Mouse (Mus musculus) neural tube, embryonic 12.5 days (tissue): ENCODE measurements around the gene Nfia. TPM values are rescaled to one million over a fixed set of nuclear protein-coding genes. Genes with fewer than 3 reads are reported as not detected.
A peak's percentile ranks its signal among the peaks of the same experiment; 100 is the strongest.

Source experiments
- ATAC-seq: fragments of 200-750 bp; cut with Nextera tagmentation; 2 replicates; pipeline ENCODE4 v1.8.0; 2017; ENCODE audit warnings: low read depth, mild to moderate bottlenecking, moderate TSS enrichment, moderate library complexity; ENCODE audit not compliant: low FRiP score
- H3K27ac ChIP-seq: fragments of 300-500 bp; sonication (generic); 2 replicates; pipeline ENCODE4 v1.5.1; 2016
- H3K27me3 ChIP-seq: fragments of 300-500 bp; sonication (generic); replicated peaks from 2 replicates; pipeline ENCODE4 v1.6.1; 2016; ENCODE audit warnings: mild to moderate bottlenecking
- H3K36me3 ChIP-seq: fragments of 300-500 bp; sonication (generic); 2 replicates; pipeline ENCODE4 v1.6.1; 2016; ENCODE audit warnings: mild to moderate bottlenecking
- H3K4me1 ChIP-seq: fragments of 300-500 bp; sonication (generic); 2 replicates; pipeline ENCODE4 v1.6.1; 2016
- H3K4me2 ChIP-seq: fragments of 300-500 bp; sonication (generic); replicated peaks from 2 replicates; pipeline ENCODE4 v1.6.1; 2016; ENCODE audit warnings: mild to moderate bottlenecking
- H3K4me3 ChIP-seq: fragments of 300-500 bp; sonication (generic); 2 replicates; pipeline ENCODE4 v1.5.1; 2016
- H3K9ac ChIP-seq: fragments of 300-500 bp; sonication (generic); 2 replicates; pipeline ENCODE4 v1.6.1; 2016; ENCODE audit warnings: mild to moderate bottlenecking
- H3K9me3 ChIP-seq: fragments of 300-500 bp; sonication (generic); 2 replicates; pipeline ENCODE4 v1.6.1; 2016; ENCODE audit warnings: mild to moderate bottlenecking
- WGBS: fragments of 180-500 bp; shearing (Covaris S2); methylation state at CpG from one replicate; pipeline ENCODE4 v1.1.7; 2016; 5-methylcytosine and 5-hydroxymethylcytosine counted together
- polyA plus RNA-seq: library from polyadenylated mRNA; unstranded; fragments of >200 nt; fragmentation: Nextera tagmentation; extraction: Ambion mirVana; gene quantifications from 2 replicates; pipeline ENCODE4 v1.2.1, GENCODE M21; 2016

The Nfia gene
- polyA plus RNA-seq, 1 experiment from 2014 or later: 42.4 TPM

DNA sequence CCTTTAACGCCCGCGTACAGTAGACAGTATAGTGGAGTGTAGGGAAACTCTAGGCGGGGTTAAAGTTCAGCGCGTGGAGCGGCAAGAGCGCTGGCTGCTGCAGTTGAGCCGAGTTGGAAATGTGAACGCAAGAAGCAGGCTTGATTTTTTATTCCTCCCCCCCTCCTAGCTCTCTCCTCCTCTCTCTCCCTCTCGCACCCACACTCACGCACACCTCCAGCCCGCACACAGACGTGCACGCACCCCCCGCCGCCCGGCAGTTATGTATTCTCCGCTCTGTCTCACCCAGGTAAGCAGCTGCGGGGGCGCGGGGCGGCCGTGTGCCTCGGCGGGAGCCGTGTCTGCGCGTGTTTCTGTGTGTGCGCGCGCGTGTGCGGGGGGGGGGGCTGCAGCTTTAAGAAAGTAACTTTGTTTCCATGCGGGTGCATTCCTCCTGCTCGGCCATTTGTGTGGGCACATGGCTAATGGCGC is 5.2 kb downstream of the Nfia start, which contains the start of gene E130114P18Rik:
Gene E130114P18Rik (minus strand): TSS at position 373 of the 471 bp plus-strand sequence.
- WGBS: under 1% methylated on average over 37 of the region's 37 CpGs

DNA sequence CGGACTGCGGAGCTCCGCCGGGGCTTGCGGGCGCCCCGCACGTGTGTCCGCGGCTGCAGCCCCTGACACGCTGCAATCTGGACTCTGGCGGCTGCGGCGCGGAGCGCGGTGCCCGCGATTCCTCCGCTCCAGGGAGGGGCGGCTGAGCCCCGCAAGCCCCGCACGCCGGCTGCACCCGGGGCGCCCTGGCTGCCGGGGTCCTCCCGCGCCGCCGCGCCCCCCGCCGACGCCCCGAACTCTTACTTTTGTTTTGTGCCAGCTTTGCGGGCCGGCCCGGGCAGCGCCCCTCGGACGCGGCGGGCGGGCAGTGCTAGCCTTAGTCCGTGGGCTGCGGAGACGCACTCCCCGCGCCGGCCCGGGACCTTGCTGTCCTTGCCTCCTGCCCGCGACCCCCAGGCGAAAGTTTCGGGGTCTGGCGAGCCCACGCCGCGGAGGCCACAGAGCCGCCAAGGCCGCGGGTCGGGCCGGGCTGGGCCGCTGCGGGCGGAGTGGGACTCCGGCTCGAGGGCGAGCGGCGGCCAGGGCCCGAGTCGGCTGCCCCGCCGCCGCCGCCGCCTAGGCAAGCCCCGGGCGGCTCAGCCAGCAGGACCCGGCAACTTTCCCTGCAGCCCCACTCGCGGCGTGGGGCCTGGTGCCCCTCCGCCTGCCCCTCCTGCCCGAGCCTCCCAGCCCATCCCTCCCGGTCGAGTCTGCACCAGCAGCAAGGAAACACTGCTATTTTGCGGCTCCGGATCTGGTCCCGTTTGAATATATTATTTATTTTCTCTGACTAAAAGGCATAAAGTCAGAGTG is 5.9 kb downstream of the Nfia start:
- Histone ChIP-seq H3K9me3 (no peaks in the 10 kb centered on the region), H3K27ac (peak overlapping the region; percentile 84), H3K36me3 (peaks cover 9% of the 10 kb centered on the region), H3K27me3 (0 out of 2 replicates have a peak, but pooled peaks cover 2% of the 10 kb centered on the region), H3K9ac (peak overlapping the region; percentile 99), H3K4me3 (peak overlapping the region; percentile 98), H3K4me1 (peaks cover 13% of the 10 kb centered on the region; the same call in 1 of the 2 replicates), H3K4me2 (peak overlapping the region; percentile 80)
- under 1% methylated on average over 93 of the region's 94 CpGs for WGBS
- ATAC-seq: peak; percentile 5; the same call in 1 of the 2 replicates

More for the DNA sequence above, 5.2 kb downstream of the Nfia start, which contains the start of gene E130114P18Rik:
- peaks cover 2% of the 10 kb centered on the region for H3K36me3 ChIP-seq
- peak within 1 kb of the TSS; percentile 84 for H3K27ac ChIP-seq
- 0 out of 2 replicates have a peak, but pooled peaks cover 2% of the 10 kb centered on the region for H3K27me3 ChIP-seq
- peak within 1 kb of the TSS; percentile 80 for H3K4me2 ChIP-seq
- peak within 1 kb of the TSS; percentile 98 for H3K4me3 ChIP-seq
- ATAC-seq: peak; percentile 81
- H3K9me3 ChIP-seq: no peaks in the 10 kb centered on the region
- H3K9ac ChIP-seq: peak within 1 kb of the TSS; percentile 99
- peaks cover 13% of the 10 kb centered on the region; the same call in 1 of the 2 replicates for H3K4me1 ChIP-seq

DNA sequence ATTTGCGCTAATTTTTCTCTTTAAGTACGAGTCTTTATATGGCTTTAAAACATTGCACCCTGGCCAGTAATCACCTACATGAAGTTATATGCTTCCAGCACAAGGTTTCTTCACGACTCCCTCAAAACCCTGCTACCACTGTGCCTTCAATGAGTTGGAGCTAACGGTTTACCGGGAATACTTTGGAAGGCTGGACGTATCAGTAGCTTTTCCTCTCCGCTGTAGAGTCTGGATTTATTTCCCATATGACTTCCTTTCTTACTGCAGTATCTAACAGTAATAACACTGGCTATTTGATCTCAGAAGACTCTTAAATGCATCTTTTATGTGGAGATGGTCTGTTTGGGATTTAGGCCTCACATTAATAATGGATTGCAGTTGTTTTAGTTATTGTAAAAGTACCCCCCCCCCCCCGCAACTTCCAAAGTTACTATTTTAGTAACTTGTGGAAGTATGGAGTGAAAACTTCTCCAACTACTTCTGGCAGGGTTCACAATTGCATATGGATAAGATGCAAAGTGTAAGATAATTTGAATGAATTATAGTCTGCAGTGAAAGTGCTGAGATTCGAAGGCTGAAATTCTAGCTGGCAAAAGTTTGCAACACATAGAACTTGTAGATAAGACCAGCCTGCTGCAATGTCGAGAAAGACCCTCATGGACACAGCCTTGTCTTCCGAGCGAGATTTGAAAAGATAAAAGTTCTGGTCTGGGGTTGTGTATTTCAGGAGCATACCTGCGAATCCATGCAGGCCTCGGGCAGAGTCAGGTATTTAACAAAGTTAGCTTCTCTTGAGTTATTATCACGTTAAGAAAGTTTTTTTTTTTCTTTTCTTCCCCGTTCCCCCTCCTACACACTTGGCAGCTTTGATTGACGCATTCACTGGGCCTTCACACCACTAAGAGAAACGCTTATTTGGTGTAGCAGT is 6.7 kb downstream of the Nfia start:
- 0 out of 2 replicates have a peak, but pooled peaks cover 2% of the 10 kb centered on the region for H3K27me3 ChIP-seq
- H3K4me3 ChIP-seq: peak overlapping the region; percentile 98
- H3K36me3 ChIP-seq: peaks cover 16% of the 10 kb centered on the region
- H3K4me1 ChIP-seq: peaks cover 13% of the 10 kb centered on the region; the same call in 1 of the 2 replicates
- no peak for ATAC-seq
- H3K9me3 ChIP-seq: no peaks in the 10 kb centered on the region
- peak overlapping the region; percentile 80 for H3K4me2 ChIP-seq
- 4% methylated on average over 18 of the region's 18 CpGs for WGBS
- H3K27ac ChIP-seq: peak overlapping the region; percentile 84
- H3K9ac ChIP-seq: peak overlapping the region; percentile 99

DNA sequence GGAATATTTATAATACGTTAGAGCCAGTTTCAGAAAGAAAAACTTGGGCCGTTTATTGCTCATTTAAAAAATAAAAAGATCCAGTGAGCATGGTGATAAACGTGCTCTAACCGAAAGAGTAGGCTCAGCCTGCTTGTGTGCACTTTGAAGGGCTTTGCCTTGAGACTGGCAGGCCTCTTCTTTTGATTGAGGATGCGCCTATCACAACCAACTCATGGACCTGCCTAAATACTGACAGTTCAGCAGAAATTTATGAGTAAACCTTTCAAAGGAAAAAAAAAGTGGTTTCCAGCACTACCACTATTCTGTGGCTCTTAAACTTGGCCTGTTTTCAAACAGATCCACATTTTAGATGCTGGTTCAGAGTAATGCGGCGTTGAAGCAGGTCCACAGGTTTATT is 7.5 kb downstream of the Nfia start:
- H3K36me3 ChIP-seq: peaks cover 16% of the 10 kb centered on the region
- H3K27me3 ChIP-seq: 0 out of 2 replicates have a peak, but pooled peaks cover 2% of the 10 kb centered on the region
- H3K4me2 ChIP-seq: peak overlapping the region; percentile 80
- H3K9ac ChIP-seq: peak overlapping the region; percentile 99; the same call in 1 of the 2 replicates
- ATAC-seq: no peak
- no peaks in the 10 kb centered on the region for H3K9me3 ChIP-seq
- 24% methylated on average over 7 of the region's 7 CpGs for WGBS
- no peak overlapping the region for H3K27ac ChIP-seq
- peaks cover 13% of the 10 kb centered on the region; the same call in 1 of the 2 replicates for H3K4me1 ChIP-seq
- peak overlapping the region; percentile 98; the same call in 1 of the 2 replicates for H3K4me3 ChIP-seq

DNA sequence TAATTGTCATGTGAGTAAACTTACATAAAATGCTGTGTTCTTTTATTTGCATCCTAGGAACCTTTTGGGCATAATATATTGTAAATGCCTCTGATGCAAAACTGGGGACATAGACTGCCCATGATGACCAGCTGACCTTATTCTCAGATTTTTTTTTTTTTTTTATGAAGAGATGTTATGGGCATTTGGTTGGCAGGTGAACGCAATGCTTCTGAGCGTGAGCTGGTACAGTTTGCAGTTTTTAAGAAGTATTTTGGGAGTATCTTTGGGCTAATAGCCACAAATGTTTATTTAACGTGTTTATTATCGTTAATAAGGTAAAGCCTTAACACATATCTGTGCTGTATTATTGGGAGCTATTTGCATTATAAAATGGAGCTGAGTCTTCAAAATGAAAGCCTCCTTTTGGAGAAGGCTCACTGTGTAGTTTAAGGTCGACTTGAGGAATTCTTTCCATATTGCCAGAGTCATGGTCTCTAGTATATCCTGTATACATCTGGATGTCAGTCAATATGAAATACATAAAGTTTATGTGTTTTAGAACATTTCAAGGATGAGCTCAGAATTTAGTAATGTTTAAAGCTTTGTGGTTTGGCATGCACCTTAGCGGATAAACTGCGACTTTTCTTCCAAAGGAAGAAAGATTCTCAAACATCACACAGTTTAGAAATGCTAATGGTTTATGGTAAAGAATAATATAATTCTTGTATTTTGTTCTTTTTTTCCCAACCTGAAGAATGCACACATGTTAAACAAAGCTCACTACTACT is 8.3 kb downstream of the Nfia start:
- Histone ChIP-seq H3K4me1 (peaks cover 10% of the 10 kb centered on the region; the same call in 1 of the 2 replicates), H3K9ac (no peak overlapping the region), H3K4me2 (peak overlapping the region; percentile 80), H3K27ac (no peak overlapping the region), H3K4me3 (no peak overlapping the region), H3K9me3 (no peaks in the 10 kb centered on the region), H3K27me3 (no peaks in the 10 kb centered on the region), H3K36me3 (peaks cover 16% of the 10 kb centered on the region)
- no peak for ATAC-seq
- WGBS: 74% methylated on average over 7 of the region's 7 CpGs

DNA sequence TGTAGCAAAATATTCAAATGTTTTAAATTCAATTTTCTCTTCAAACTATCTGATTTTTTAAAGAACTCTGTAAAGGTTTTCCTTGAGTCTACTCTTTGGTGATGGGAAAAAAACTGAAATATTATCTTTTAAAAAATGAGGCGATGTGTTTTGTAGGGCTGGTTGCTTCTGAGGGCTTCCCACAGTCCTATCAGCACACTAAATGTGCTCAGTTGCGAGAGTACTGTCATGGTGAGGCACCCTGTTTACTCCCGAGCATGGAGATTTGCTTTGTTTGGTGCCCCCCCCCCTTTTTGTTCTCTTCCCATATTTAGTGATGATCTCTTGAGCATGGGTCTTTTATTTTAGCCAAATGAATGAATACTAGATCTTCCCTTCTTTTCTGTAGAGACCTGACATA is 9.5 kb downstream of the Nfia start:
- ATAC-seq: no peak
- no peaks in the 10 kb centered on the region for H3K27me3 ChIP-seq
- no peak overlapping the region for H3K27ac ChIP-seq
- no peak overlapping the region for H3K9ac ChIP-seq
- H3K4me1 ChIP-seq: no peaks in the 10 kb centered on the region
- 86% methylated on average over 3 of the region's 3 CpGs for WGBS
- H3K36me3 ChIP-seq: peaks cover 16% of the 10 kb centered on the region
- no peak overlapping the region for H3K4me2 ChIP-seq
- no peak overlapping the region for H3K4me3 ChIP-seq
- no peaks in the 10 kb centered on the region for H3K9me3 ChIP-seq

DNA sequence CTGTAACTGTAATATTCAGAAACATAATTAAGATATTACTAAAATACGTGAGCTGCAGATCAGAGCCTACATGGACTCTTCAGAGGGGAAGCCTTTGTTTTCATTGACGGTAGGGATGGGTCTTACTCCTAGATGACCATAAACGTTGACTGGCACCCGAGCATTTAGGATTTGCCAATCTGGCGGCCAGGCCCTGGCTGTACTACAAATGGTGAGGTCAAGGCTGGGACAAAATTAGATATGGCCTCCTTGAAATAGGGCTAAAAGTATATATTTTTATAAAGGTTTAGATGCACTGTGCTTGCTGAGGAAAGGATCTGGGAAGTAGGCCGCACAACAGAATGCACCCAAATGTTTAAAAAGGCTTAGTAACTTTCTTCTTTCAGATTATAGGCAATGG is 10.0 kb downstream of the Nfia start:
- Histone ChIP-seq H3K4me1 (peaks cover 3% of the 10 kb centered on the region; the same call in 1 of the 2 replicates), H3K9ac (no peak overlapping the region), H3K4me3 (no peak overlapping the region), H3K27me3 (no peaks in the 10 kb centered on the region), H3K4me2 (no peak overlapping the region), H3K36me3 (peaks cover 16% of the 10 kb centered on the region), H3K27ac (no peak overlapping the region), H3K9me3 (no peaks in the 10 kb centered on the region)
- ATAC-seq: no peak
- 91% methylated on average over 6 of the region's 6 CpGs for WGBS

DNA sequence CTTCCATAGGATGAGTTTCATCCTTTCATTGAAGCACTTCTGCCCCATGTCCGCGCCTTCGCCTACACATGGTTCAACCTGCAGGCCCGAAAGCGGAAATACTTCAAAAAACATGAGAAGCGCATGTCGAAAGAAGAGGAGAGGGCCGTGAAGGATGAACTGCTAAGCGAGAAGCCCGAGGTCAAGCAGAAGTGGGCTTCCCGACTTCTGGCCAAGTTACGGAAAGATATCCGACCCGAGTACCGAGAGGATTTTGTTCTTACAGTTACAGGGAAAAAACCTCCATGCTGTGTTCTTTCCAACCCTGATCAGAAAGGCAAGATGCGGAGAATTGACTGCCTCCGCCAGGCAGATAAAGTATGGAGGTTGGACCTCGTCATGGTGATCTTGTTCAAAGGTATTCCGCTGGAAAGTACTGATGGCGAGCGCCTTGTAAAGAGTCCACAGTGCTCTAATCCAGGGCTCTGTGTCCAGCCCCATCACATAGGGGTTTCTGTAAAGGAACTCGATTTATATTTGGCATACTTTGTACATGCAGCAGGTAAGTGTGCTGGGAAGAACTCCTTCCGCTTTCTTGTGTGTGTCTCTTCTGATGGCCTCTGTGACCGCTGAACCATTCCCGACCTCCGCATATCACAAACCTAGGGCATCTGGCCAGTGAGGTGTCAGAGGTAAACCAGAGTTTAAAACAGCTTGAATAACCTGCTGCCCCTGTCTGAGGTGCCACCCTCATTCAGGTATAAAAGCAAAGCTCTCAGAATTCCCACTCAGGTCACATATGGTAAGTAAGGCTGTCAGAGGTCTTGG is 10.7 kb downstream of the Nfia start:
- no peak overlapping the region for H3K4me3 ChIP-seq
- no peak overlapping the region for H3K9ac ChIP-seq
- H3K4me1 ChIP-seq: peaks cover 5% of the 10 kb centered on the region; the same call in 1 of the 2 replicates
- 96% methylated on average over 26 of the region's 26 CpGs for WGBS
- no peak for ATAC-seq
- no peak overlapping the region for H3K27ac ChIP-seq
- H3K27me3 ChIP-seq: no peaks in the 10 kb centered on the region
- no peak overlapping the region for H3K4me2 ChIP-seq
- peaks cover 16% of the 10 kb centered on the region for H3K36me3 ChIP-seq
- no peaks in the 10 kb centered on the region for H3K9me3 ChIP-seq

DNA sequence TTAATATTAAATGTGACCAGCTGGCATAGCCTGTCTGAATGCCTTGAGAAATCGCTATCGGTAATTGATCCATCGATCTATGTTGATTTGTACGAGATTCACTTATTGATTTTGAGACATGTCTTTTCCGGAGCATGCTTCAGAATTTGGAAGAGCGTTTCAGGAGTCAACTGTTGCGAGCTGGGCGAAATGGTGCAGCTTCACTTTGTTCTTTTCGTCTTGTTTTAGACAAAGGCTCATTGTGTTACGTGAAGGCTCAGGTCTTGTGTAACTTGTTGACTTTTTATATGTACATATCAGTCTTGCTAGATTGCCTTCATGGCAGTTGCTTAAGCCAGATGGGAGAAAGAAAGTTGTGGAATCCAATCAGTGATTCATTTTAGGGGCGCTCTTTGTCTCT is 11.7 kb downstream of the Nfia start:
- H3K9ac ChIP-seq: no peak overlapping the region
- H3K36me3 ChIP-seq: peaks cover 16% of the 10 kb centered on the region
- WGBS: 81% methylated on average over 11 of the region's 11 CpGs
- H3K4me1 ChIP-seq: peaks cover 5% of the 10 kb centered on the region; the same call in 1 of the 2 replicates
- ATAC-seq: no peak
- H3K27ac ChIP-seq: no peak overlapping the region
- H3K4me3 ChIP-seq: no peak overlapping the region
- H3K27me3 ChIP-seq: no peaks in the 10 kb centered on the region
- H3K9me3 ChIP-seq: no peaks in the 10 kb centered on the region
- no peak overlapping the region for H3K4me2 ChIP-seq

DNA sequence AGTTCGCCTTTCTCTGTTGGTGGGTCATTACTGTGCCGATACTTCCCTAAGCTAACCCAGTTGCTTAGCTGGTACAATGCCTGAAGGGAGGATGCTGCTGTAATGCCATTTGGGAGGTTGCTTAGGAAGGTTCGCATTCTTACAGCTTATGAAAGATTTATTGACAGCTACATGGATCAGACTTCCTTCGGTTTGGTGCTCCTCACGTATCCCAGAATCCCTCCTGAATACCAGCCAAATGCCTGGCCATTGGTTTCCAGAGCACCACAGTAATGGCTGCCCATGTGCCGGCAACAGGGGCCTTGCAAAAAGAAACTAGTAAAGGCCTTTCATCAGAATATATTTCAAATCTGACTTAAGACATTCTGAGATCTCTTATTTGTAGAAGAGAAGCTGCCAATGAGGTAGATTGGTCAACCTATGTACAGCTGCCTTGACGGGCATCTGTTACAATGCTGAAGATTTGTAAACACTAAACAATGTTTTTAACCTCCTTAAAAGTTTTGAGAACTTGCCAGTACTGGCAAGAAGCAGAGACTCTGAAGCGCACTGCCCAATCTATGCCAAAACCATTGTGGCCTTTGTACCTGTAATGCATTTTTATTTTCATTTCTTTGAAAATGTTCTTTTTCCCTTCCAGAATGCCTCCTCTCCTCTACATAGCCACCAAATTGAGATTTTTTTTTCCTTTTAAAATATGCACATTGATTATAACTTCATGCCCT is 13.2 kb downstream of the Nfia start:
- Histone ChIP-seq H3K27ac (no peak overlapping the region), H3K36me3 (peaks cover 16% of the 10 kb centered on the region), H3K4me2 (no peak overlapping the region), H3K9ac (no peak overlapping the region), H3K4me1 (peaks cover 7% of the 10 kb centered on the region; the same call in 1 of the 2 replicates), H3K27me3 (no peaks in the 10 kb centered on the region), H3K4me3 (no peak overlapping the region), H3K9me3 (no peaks in the 10 kb centered on the region)
- no peak for ATAC-seq
- 81% methylated on average over 8 of the region's 8 CpGs for WGBS
